Mouse (Mus musculus): ENCODE measurements around the gene Dusp21.

DNA sequence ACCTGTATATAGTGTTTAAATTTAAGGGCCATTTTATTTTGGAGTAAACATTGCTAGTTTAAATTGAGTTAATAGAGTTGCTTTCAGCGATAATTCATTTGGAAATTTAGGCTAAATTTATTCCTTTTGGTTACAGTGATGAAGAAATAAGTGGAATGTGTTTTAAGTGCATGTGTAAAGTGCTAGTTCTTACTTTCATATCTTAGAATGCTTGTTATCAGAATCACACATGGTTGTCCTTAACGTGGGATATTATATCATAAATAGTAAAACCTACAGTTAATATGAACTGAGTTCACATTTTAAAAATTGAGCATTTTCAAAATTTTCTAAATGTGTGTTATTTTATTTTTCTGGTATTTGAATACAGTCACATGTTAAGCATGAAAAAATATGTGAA is 19.5 kb downstream of the Dusp21 start:
- no peak for TF ChIP-seq CTCF (IDR thresholded peaks at IDR 0.05; ENCODE audit: low read depth)
- no peak for TF ChIP-seq EP300 (IDR thresholded peaks at IDR 0.05; ENCODE audit: low read depth)
